Mouse (Mus musculus) urinary bladder, postnatal 14 days (tissue): Measurements from ENCODE around the gene Tmem30b.
"Not testable (repeated sequence)": the region's sequence is repeated elsewhere in the genome, so short reads cannot be mapped to it uniquely, and the experiment has no call there.

ENCODE experiments used
- DNase-seq: peaks from one replicate; pipeline ENCODE4 v3.0.0; 2021; ENCODE audit warnings: low spot score

Gene Tmem30b

DNA sequence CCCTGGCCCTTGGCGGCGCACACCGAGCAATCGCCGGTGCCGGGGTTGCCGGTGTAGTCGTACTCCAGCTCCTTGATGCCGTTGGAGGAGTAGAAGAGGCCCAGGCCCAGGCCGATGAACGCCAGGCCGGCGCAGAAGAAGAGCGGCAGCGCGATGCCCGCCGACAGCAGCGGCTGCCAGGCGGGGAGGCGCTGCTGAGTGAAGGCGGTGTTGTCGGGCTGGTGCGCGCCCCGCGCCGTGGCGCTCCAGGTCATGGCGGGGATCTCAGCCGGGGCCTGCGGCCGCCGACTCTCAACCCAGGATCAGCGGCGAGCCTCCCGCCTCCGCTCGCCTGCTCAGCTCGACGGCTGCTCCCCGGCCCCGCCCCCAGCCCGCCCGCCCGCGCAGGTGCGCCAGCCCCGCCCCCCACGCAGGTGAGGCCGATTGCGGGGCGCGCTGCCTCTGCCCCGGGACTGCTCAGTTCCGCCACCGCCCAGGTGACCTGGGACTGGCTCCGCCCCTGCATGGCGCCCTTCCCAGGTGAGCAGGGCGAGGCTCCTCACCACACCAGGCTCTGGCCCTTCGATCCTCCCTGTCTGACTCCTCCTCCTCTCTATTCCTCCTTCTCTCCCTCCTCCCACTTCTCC is at the start of gene Tmem30b:
Gene Tmem30b (minus strand): TSS at position 307 of the 626 bp plus-strand sequence.
- DNase-seq = peak; percentile 88

DNA sequence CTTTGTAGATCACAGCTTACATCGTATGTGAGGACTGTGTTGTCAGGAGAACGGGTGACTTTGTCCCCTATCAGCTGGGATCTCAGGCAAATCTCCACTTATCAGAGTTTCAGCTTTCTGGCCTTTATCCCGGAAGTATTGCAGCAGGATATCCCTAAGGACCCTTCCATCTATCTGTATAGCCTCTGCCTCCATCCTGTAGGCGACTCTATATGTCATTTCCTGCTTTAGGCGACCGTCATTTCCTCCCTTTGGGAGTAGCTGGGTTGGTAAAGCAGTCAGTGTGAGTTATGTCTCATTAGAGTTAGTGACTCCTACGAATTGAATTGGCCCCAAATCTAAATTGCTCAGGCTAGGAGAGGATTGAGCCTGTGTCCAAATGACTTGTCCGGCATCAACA is 49.0 kb upstream of the Tmem30b start:
- DNase-seq = no peak

DNA sequence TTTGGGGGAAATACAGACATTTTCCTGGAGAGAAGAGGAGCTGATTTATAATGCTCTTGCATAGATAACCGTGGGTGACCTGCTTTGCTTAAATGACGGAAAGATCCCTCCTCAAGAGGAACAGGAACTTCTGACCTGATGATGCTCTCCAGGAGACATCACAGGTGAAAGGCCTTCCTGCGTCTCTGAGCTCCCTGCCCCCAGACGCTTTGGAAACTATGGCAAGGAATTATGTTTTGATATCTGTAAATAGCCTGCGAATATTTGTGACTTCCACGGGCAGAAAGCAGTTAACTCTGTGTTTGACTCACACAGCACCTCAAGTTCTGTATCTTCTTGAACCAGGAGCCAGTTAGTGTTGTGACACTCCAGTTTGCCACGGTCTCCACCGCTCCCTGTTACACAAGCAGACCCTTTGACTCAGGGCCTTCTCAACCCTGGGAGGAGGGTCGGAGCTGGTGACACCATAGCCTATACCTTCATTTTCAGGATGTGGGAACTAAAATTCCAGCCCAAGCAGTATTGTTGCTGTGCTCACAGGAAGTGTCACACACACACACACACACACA is 48.1 kb upstream of the Tmem30b start:
- no peak for DNase-seq

DNA sequence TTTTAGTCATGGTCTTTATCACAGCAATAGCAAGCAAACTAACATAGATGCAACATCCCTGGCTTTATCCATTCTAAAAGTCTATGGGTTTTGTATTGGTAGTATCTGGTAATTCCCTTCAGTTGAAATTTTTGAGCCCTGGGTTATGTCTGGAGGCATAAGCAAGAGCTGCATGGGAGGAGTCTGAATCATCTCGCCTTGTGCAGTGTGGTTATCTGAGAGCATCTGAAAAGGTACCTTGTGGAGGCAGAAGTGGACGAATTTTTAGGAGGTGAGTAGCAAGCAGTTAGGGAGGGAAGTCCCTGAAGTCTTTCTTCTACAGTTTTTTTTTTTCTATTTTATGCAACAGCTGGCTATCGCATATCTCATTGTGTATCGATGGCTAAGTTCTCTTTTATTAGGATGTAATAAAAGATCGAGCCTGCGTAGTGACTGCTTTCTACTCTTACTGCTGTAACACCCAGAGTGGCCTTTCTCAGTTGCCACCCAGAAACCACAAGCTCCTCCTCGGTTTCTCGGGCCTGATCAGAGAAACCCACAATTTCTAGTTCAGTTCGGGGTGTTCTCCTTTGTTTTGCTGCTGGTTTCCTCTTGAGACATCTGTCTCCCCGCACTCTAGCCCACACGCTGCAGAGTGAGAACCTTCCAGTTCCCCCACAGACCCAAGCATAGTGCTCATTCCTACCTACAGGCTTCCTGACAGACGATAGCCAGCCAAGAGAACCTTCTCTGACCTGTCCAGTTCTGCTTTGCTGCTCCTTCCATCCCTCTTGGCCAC is 47.0 kb upstream of the Tmem30b start:
- DNase-seq = no peak

DNA sequence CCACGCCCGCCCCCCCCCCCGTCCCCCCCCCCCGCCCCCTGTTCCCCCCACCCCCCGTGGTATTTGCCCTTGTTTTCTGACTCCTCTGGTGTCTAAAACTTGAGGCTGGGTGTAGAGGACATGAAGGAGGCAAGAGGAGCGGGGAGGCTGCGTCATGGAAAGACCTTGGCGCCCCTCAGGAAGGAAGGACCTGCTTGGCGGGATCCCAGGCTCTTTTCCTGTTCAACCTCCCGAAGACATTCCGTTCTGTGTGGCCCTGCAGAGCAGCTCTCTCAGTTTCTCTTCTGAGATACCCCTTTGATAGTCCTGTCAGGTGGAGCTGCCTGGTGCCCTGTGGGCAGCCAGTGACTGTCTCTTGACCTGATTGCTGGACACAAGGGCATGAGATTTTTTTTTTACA is 45.4 kb upstream of the Tmem30b start:
- DNase-seq = no peak

DNA sequence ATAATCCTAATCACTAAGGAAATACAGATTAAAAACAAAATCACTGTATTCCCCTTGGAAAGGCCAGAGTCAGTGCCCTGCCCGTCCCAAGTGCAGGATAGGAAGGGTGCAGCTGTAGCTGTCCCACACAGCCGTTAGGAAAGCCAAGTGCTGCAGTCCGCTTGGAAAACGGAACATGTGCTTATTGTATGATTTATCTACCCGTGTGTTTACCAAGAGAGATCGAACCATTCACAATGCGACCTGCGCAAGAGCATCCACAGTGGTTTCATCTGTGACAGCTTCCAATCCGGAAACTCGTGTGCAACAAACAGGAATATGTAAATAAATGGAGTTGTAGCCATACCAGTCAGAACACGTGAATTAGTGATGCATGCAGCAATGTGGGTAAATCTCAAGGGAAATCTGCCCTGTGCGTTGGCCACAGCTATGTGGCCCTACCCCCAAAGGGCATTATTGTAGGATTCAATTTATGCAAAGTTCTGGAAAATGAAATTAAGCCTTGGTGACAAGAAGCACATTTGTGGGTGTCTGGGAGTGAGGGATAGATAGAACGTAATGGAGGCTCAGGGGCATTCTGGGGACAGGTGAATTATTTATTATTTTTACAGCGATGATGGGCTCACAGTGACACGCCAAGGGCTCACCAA is 44.6 kb upstream of the Tmem30b start:
- no peak for DNase-seq

DNA sequence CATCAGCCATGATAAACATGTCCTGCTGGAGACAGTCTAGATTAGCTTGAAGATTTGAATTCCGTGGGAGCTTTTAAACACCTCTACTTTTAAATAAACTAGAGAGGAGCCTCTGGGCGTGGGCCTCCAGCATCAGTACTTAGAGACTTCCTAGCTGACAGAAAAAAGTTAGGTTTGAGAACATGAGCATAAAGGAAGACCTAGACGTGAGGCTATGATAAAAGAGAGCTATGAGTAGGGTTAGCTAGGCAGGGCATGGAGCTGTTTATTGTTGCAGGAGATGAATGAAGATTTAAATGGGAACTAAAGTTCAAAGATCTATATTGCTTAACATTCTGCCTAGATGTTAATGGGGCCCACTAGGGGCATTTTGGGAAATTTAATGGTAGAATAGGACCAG is 41.1 kb upstream of the Tmem30b start:
- DNase-seq = no peak

DNA sequence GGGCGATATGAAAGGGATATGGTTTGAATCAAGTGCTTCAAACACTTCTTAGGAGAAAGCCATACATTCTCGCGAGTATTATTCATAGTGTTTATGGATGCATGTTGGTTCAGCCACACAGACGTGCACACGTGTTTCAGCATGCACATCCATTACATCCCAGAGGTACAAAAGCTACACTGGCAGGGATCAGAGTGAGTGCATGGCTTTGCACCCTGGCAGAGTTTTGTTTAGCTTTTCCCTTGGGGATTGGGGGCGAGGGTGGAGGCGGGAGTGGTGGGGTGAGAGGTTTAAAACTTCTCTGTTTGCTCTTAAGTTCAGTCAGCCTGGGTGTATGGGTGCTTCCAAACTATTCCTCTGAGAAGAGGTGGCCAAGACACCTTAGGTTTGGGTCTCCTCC is 39.7 kb upstream of the Tmem30b start:
- no peak for DNase-seq

DNA sequence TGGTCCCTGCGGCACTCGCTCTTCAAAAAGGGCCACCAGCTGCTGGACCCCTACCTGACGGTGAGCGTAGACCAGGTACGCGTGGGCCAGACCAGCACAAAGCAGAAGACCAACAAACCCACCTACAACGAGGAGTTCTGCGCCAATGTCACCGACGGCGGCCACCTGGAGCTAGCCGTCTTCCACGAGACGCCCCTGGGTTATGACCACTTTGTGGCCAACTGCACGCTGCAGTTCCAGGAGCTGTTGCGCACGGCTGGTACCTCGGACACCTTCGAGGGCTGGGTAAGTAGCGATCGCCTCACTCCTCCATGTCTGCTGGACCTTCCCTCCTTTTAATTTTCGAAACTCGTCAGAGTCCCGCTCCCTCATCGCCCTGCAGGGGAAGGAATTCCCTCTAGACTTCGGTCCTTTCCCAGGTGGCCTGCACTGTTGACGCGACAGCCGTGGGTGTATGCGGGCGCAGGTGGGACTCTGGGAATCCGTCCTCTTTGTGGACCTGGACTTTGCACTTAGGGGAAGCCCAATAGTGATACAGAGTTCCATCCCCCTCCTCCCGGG is 39.1 kb upstream of the Tmem30b start:
- DNase-seq = peak; percentile 17

DNA sequence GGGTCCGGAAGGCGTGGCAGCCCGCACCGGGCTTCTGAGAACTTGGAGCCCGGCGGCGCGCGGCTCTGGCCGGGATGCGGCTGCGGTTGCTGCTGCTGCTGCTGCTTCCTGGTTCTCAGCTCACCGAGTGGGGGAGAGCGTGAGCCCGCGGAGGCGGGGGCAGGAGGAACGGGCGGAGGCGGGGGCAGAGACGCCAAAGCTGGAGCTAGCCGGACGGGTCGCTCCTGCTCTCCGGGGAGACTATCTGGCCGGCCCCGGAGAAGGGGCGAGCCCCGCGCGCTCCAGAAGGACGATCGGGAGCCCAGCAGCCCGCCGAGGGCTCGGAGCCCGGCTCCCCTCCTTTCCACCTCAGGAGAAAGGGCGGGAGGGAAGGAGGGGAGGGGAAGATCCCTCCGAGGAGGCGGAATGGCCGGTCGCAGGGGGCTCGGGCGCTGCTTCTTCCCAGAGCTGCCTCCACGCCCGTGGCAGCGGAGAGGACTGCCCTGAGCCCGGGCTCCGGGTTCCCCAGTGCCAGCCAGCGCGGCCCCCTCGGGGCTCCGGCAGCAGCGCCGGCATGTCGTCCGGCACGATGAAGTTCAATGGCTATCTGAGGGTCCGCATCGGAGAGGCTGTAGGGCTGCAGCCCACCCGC is 38.5 kb upstream of the Tmem30b start, which contains the start of gene Prkch:
Gene Prkch (plus strand): TSS at position 187 of the 631 bp plus-strand sequence.
- DNase-seq = peak; percentile 91

DNA sequence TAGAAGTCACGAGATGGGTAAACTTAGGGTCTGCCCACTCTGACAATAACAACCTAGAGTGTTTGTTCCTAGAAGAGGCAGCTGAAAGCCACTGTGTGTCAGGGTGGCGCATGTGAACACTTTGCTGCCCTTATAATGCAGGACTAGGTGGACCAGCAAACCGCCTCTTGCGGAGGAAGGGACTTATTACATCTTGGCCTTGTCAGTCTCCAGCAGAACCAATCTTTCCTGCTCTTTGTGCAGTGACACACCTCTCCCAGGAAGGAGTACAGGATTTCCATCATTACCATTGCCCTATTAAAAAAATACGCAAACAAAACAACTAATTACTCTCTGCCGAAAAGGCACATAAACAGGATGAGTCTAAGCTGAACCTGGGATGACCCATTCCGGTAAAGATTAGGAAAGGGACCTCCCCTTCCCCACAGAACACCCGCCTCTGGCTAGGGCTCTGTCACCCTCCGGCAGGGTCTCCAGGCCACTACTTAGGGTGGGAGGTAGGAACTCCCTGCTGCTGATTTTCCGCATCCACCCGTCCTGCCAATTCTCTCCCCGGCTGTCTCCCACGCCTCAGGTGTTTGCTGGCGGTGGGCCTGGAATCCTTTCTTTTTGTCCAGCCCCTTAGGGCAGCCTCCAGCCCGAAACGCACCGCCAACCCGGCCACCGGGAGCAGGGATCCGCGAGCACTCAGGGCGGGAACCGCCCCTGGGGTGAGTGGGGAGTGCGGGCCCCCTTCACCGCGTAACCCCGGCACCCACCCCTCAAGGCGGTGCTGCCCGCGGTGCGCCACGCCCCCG is 37.8 kb upstream of the Tmem30b start:
- peak; percentile 57 for DNase-seq

DNA sequence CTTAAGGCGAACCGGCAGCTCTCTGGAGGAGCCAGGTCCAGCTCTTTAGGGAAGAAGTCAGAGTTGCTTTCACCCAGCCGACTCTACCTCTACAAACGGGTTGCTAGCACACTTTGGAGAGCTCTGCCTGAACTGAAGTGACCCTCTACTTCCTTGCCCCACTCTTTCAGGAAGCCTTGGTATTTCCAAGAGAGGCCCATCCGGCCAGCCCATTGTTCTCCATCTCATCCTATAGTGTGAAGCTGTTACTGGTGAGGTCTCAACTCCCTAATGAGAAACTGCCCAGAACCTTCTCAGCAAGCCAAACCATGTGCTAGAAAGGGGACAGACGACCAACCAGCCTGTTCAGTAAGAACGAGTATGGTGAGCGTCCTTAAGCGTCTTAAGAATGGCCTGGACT is 37.1 kb upstream of the Tmem30b start:
- no peak for DNase-seq

DNA sequence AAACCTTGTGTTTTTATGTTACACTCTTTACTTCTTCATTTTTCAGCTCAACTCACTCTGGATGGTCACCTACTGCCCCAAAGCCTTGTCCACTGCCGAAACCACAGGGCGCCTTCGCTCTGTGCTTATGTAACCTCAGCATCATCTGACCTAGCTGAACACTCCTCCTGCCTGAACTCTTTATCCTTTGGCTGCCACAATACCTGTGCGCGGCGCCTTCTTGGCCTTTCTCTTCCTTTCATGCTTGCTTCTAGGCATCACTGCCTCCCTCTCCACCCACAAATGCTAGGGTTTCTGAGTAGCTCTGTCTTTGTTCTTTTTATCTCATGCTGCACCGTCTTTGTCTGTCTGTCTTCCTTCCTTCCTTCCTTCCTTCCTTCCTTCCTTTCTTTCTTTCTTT is 34.6 kb upstream of the Tmem30b start:
- no peak for DNase-seq

DNA sequence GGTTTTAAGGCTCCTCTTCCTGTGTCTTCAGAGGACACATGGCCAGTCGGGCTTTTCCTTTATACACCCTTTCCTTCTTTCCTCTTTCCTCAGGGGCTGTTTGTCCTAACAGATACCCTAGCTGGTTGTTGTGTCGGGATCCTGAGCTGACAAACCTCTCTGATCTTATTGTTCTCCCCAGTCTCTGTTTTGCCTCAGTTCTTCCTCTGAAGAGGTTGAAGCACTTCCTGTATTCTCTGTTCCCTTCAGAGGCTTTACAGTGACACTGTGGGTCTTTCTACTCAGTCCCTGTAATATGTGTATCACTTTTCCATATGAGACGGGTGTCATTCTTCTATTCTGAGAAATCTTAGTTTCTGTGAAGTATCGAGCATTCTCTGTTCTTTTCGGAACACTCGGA is 31.9 kb upstream of the Tmem30b start:
- DNase-seq = no peak

DNA sequence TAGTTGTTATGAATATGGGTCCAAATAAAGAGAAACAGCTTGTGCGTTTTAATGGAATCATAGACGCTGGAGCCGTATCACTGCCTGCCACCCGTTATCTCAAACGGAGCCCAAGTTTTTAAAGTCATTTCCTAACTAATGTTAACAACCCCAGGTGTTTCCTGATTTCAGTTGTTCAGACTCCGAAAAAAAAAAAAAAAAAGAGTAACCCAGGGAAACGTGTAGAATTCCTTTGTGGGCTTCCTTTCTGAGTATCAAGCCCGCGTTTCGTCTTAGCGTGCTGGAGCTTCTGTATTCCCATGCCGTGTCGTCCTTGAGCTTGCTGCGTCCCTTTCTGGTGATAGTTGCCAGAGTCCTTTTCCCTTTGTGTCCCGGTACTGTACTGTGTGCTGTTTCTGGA is 28.4 kb upstream of the Tmem30b start:
- no peak for DNase-seq

DNA sequence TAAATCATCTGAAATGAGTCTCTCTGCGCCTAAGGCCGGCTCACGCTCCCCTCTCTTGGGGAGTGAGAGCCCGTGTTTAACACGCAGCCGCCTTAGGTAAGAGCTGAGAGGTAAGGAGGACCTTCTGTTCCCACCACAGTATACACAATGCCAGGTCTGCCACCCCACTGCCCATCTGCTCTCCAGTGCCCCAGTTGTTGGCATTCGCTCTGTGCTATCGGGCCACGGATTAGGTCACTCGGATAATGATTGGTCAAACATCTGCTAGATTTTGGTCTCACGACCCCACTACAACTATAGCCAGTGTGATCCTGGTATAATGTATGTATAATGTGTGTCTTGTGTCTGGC is 19.4 kb upstream of the Tmem30b start:
- no peak for DNase-seq

DNA sequence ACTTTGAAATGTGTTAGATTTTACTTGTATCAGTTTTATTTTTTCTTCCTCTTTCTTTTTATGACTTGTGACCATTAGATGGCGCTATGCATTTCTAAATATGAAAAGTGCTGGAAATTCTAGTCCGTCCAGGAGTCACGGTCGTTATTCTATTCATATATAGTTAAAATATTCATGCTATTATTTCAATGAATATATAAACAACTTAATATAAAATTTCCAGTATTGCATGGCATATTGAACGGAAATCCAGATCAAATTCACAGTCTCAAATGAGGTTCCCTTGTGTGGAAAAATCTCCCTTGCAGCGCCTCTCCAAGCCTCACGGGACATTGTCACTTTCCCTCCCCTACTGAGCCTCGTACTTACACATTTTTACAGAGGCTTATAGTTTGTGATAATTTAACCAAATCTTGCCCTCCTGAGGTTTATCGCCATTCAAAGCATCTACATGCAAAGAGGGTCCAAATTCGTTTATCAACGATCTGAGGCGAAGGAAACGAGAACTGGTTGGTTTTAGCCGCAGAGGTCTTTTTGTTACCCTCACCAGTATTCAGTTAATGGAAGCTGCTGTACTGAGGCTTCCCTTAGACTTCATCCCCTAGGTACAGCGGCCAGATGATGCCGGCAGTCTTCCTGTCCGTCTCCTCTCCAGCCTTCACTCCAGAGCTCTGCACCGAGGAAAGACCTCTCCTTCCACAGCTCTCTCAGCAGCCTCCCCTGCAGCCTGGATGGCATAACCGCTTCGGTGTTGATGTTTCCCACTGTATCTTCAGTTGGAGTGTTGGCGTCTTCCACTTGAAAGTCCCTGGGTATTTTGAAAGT is 18.8 kb upstream of the Tmem30b start:
- DNase-seq = no peak

DNA sequence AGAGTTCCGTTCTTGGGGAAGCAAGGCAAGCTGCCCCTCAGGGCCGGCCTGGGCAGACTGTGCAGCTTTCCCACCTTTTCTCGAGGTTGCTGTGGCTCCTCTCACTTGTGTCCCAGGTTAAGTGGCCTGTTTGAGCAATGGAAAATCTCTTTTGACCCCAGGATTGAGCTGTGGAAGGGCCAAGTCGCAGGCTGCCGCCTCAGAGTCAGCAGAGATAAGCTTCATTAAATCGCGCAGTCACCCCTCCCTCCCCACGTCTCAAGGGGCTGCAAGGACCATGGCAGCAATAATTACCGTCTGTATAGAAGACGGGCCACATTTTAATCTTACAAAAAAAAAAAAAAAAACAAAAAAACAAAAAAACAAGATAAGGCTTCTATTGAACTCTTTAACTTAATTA is 18.0 kb upstream of the Tmem30b start:
- DNase-seq = no peak

DNA sequence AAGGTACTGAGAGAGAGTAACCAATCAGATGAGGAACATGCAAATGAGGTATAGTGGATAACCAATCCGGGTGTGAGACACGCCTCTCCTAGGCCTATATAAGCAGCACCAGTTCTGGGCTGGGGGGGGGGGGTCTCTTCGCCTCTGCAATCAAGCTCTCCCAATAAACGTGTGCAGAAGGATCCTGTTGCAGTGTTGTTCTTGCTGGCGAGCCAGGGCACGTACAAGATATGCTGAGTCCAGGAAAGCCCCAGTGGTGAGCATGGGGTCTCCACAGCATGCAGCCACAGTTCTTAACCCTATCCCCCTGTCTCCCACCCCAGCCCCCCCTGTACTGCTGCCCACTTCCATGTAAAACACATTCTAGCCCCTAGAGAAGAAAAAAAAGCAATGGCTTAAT is 16.9 kb upstream of the Tmem30b start:
- DNase-seq = not testable (repeated sequence)

DNA sequence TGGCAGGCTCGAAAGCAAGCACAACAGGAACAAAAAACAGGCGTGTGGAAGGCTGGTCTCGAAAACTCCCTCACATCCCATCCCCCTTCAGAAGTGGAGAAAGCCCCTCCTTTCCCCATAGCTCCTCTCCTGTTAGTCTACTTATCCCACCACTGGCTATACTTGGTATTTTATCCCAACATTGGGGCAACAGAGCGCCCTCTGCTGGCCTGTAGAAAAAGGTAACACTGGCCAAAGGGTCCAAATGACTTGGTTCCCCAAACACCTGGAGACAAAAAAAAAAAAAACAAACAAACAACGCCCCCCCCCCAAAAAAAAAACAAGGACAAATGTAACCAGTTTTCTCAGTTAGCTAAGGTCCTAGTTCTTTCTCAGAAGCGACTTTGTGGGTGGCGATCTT is 13.9 kb upstream of the Tmem30b start:
- DNase-seq = no peak
